Mouse (Mus musculus) neural tube, embryonic 12.5 days (tissue): ENCODE results near the gene Katna1. TPM values are rescaled to one million over a fixed set of nuclear protein-coding genes. Genes with fewer than 3 reads are reported as not detected.
A peak's percentile ranks its signal among the peaks of the same experiment; 100 is the strongest.

Experiments used
- ATAC-seq: fragments of 200-750 bp; cut with Nextera tagmentation; 2 replicates; pipeline ENCODE4 v1.8.0; 2017; ENCODE audit warnings: low read depth, mild to moderate bottlenecking, moderate TSS enrichment, moderate library complexity; ENCODE audit not compliant: low FRiP score
- H3K27ac ChIP-seq: fragments of 300-500 bp; sonication (generic); 2 replicates; pipeline ENCODE4 v1.5.1; 2016
- H3K27me3 ChIP-seq: fragments of 300-500 bp; sonication (generic); replicated peaks from 2 replicates; pipeline ENCODE4 v1.6.1; 2016; ENCODE audit warnings: mild to moderate bottlenecking
- H3K36me3 ChIP-seq: fragments of 300-500 bp; sonication (generic); 2 replicates; pipeline ENCODE4 v1.6.1; 2016; ENCODE audit warnings: mild to moderate bottlenecking
- H3K4me1 ChIP-seq: fragments of 300-500 bp; sonication (generic); 2 replicates; pipeline ENCODE4 v1.6.1; 2016
- H3K4me2 ChIP-seq: fragments of 300-500 bp; sonication (generic); replicated peaks from 2 replicates; pipeline ENCODE4 v1.6.1; 2016; ENCODE audit warnings: mild to moderate bottlenecking
- H3K4me3 ChIP-seq: fragments of 300-500 bp; sonication (generic); 2 replicates; pipeline ENCODE4 v1.5.1; 2016
- H3K9ac ChIP-seq: fragments of 300-500 bp; sonication (generic); 2 replicates; pipeline ENCODE4 v1.6.1; 2016; ENCODE audit warnings: mild to moderate bottlenecking
- H3K9me3 ChIP-seq: fragments of 300-500 bp; sonication (generic); 2 replicates; pipeline ENCODE4 v1.6.1; 2016; ENCODE audit warnings: mild to moderate bottlenecking
- WGBS: fragments of 180-500 bp; shearing (Covaris S2); methylation state at CpG from one replicate; pipeline ENCODE4 v1.1.7; 2016; 5-methylcytosine and 5-hydroxymethylcytosine counted together
- polyA plus RNA-seq: library from polyadenylated mRNA; unstranded; fragments of >200 nt; fragmentation: Nextera tagmentation; extraction: Ambion mirVana; gene quantifications from 2 replicates; pipeline ENCODE4 v1.2.1, GENCODE M21; 2016

Gene Katna1
- 50.9 and 53.9 TPM in 2 replicates for polyA plus RNA-seq

DNA sequence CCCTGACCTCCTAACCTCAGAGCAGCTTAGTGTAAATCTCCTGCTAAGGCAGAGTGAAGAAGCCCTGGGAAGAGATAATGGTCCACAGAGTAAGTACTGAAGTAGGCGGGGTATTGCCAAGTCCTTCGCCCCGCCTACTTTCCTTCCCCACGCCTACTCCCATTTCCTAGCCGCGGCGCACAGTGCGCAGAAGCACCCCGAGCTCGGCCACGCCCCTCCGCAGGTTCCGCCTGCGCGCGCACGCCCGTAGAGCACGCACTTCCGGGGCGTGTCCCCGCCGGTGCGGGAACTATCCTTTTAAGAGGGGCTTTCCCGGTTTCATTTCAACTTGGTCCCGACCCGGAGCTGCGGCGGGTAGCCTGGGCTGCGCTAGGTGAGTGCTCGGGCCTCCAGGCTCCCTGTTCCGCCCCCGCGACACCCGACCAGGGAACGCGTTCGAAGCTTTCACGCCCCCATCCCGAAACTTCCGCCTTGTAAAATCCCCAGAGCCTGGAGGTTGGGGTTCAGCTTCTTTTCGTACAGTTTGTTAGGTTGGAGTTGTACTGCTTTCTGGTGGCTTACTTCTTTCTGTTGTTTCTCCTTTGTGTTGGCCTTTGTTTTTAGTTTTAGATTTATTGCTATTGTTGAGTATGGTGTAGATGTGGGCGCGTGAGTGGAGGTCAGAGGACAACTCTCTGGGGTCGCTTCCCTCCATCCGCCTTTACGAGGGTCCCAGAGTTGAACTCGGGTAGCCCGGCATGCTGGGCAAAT, at the start of gene Katna1:
Gene Katna1 (plus strand): TSS at position 250 of the 750 bp plus-strand sequence.
- H3K36me3 ChIP-seq = no peaks in the 10 kb centered on the region
- H3K27me3 ChIP-seq = no peaks in the 10 kb centered on the region
- peak within 1 kb of the TSS; percentile 90 for H3K4me2 ChIP-seq
- H3K9ac ChIP-seq = peak within 1 kb of the TSS; percentile 67
- under 1% methylated on average over 49 of the region's 49 CpGs for WGBS
- no peaks in the 10 kb centered on the region for H3K9me3 ChIP-seq
- H3K27ac ChIP-seq = no peak within 1 kb of the TSS
- peak within 1 kb of the TSS; percentile 84 for H3K4me3 ChIP-seq
- ATAC-seq = peak; percentile 98
- H3K4me1 ChIP-seq = peaks cover 11% of the 10 kb centered on the region

DNA sequence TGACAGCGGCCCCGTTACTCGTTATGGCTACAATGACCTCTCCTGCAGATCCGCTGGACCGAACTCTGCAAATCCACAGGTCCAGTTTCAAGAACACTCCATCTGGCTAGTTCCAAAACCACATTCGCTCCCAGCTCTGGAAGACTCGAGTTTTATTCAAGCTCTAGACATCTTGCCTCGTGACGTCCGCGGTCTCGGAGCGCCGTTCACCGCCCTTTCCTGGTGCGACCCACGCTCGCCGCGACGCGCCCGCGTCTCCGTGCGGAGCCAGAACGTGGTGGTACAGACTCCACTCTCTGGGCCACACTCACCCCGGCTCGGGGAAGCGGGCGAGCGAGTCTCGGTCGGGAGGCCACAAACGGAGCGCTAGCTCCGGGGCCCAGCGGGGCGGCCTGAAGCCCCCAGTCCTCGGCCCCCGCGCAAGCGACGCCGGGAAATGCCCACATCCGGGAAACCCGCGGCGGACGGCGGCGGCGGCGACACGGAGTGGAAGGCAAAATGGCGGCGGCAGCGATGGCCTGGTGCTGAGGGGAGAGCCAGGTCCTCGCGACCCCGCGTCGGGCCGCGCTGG, 45.0 kb upstream of the Katna1 start, which contains the start of the genes Pcmt1 and Lats1:
Gene Pcmt1 (minus strand): TSS at position 406 of the 571 bp plus-strand sequence.
Gene Lats1 (plus strand): TSS at position 484 of the 571 bp plus-strand sequence.
- Histone ChIP-seq H3K4me1 (peaks cover 27% of the 10 kb centered on the region), H3K27ac (peak within 1 kb of the TSS; percentile 92), H3K4me3 (peak within 1 kb of the TSS; percentile 100), H3K9ac (peak within 1 kb of the TSS; percentile 100), H3K27me3 (no peaks in the 10 kb centered on the region), H3K9me3 (no peaks in the 10 kb centered on the region), H3K4me2 (peak within 1 kb of the TSS; percentile 77), H3K36me3 (peaks cover 33% of the 10 kb centered on the region)
- ATAC-seq = peak; percentile 89
- WGBS = under 1% methylated on average over 65 of the region's 65 CpGs

- Histone ChIP-seq H3K9ac (peak overlapping the region; percentile 100), H3K36me3 (peaks cover 27% of the 10 kb centered on the region), H3K4me1 (peaks cover 27% of the 10 kb centered on the region), H3K4me3 (peak overlapping the region; percentile 100), H3K4me2 (peak overlapping the region; percentile 77), H3K27ac (peak overlapping the region; percentile 92), H3K9me3 (no peaks in the 10 kb centered on the region), H3K27me3 (no peaks in the 10 kb centered on the region)
- WGBS = under 1% methylated on average over 64 of the region's 64 CpGs
- ATAC-seq = peak; percentile 89
Observed at GRCm38 (mm10) chr10:7681343-7682025, 44.3 kb upstream of the Katna1 start.

GRCm38 (mm10) chr10:7682249-7682648, 43.6 kb upstream of the Katna1 start:
- Histone ChIP-seq H3K36me3 (peaks cover 22% of the 10 kb centered on the region), H3K9me3 (no peaks in the 10 kb centered on the region), H3K4me1 (peaks cover 27% of the 10 kb centered on the region), H3K4me2 (peak overlapping the region; percentile 77), H3K27me3 (no peaks in the 10 kb centered on the region), H3K9ac (no peak overlapping the region), H3K27ac (no peak overlapping the region), H3K4me3 (peak overlapping the region; percentile 100)
- ATAC-seq = no peak
- WGBS = 76% methylated on average over 3 of the region's 3 CpGs

DNA sequence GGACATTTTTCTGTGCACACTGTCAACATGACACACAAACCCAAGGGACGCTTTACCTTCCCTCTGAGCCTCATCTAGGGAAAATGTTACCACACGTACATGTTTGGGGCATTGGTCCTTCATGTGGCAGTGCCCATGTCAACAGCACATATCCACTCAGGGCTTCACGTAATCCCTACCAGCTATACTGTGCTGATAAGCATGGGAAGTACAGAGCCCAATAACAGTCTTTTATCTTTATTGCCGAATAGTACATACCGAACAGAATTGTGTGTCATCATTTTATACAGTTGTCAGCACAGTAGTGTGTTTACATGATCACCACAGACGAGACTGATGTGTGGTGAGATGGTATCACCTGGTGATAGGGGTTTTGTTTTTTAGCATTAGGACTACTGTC, 38.9 kb upstream of the Katna1 start:
- Histone ChIP-seq H3K27ac (no peak overlapping the region), H3K36me3 (peaks cover 10% of the 10 kb centered on the region), H3K4me1 (peaks cover 13% of the 10 kb centered on the region), H3K9me3 (no peaks in the 10 kb centered on the region), H3K9ac (no peak overlapping the region), H3K4me3 (no peak overlapping the region), H3K4me2 (no peak overlapping the region), H3K27me3 (no peaks in the 10 kb centered on the region)
- no peak for ATAC-seq
- whole genome bisulfite sequencing = 96% methylated on average over 6 of the region's 6 CpGs

DNA sequence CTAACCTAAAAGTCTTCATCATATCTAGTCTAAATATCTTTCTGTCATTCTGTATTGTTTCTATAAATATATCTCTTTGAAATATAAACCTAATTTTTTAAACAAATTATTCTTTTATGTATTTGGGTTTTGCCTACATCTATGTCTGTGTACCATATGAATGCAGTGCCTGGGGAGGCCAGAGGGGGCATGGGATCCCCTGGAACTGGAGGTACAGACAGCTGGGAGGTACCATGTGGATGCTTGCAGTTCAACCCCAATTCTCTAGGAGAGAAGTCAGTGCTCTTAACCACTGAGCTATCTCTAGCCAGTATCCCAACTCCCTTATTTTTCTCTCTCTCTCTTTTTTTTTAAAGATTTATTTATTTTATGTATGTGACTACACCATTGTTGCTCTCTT, 30.5 kb upstream of the Katna1 start:
- ATAC-seq = no peak
- H3K36me3 ChIP-seq = peaks cover 70% of the 10 kb centered on the region
- H3K9me3 ChIP-seq = no peaks in the 10 kb centered on the region
- no peak overlapping the region for H3K9ac ChIP-seq
- no peaks in the 10 kb centered on the region for H3K4me1 ChIP-seq
- no peak overlapping the region for H3K4me2 ChIP-seq
- H3K27me3 ChIP-seq = no peaks in the 10 kb centered on the region
- no peak overlapping the region for H3K27ac ChIP-seq
- H3K4me3 ChIP-seq = no peak overlapping the region

GRCm38 (mm10) chr10:7700120-7700519, 25.7 kb upstream of the Katna1 start:
- no peak for ATAC-seq
- no peak overlapping the region for H3K4me3 ChIP-seq
- H3K4me1 ChIP-seq = no peaks in the 10 kb centered on the region
- H3K27me3 ChIP-seq = no peaks in the 10 kb centered on the region
- H3K9me3 ChIP-seq = no peaks in the 10 kb centered on the region
- 89% methylated on average over 3 of the region's 3 CpGs for WGBS
- no peak overlapping the region for H3K4me2 ChIP-seq
- no peak overlapping the region for H3K9ac ChIP-seq
- peaks cover 85% of the 10 kb centered on the region for H3K36me3 ChIP-seq
- H3K27ac ChIP-seq = no peak overlapping the region

GRCm38 (mm10) chr10:7702586-7702985, 23.2 kb upstream of the Katna1 start:
- no peaks in the 10 kb centered on the region for H3K27me3 ChIP-seq
- no peak overlapping the region for H3K27ac ChIP-seq
- 96% methylated on average over 6 of the region's 6 CpGs for WGBS
- no peak overlapping the region for H3K4me2 ChIP-seq
- no peak overlapping the region for H3K4me3 ChIP-seq
- peaks cover 85% of the 10 kb centered on the region for H3K36me3 ChIP-seq
- H3K9ac ChIP-seq = no peak overlapping the region
- ATAC-seq = no peak
- no peaks in the 10 kb centered on the region for H3K4me1 ChIP-seq
- no peaks in the 10 kb centered on the region for H3K9me3 ChIP-seq

GRCm38 (mm10) chr10:7710121-7710520, 15.7 kb upstream of the Katna1 start:
- 94% methylated on average over 5 of the region's 5 CpGs for WGBS
- Histone ChIP-seq H3K36me3 (peaks cover 62% of the 10 kb centered on the region), H3K4me2 (no peak overlapping the region), H3K9ac (no peak overlapping the region), H3K4me3 (no peak overlapping the region), H3K9me3 (no peaks in the 10 kb centered on the region), H3K27ac (no peak overlapping the region), H3K27me3 (no peaks in the 10 kb centered on the region), H3K4me1 (no peaks in the 10 kb centered on the region)
- no peak for ATAC-seq

DNA sequence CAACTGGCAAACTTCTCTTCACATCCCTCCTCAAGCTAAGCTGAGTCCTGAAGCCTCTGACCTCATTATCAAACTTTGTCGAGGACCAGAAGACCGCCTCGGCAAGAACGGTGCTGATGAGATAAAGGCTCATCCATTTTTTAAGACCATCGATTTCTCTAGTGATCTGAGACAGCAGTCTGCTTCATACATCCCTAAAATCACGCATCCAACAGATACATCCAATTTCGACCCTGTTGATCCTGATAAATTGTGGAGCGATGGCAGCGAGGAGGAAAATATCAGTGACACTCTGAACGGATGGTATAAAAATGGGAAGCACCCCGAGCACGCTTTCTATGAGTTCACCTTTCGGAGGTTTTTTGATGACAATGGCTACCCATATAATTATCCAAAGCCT, 13.3 kb upstream of the Katna1 start:
- no peaks in the 10 kb centered on the region for H3K4me1 ChIP-seq
- ATAC-seq = no peak
- H3K4me2 ChIP-seq = no peak overlapping the region
- no peak overlapping the region for H3K4me3 ChIP-seq
- no peak overlapping the region for H3K9ac ChIP-seq
- WGBS = 95% methylated on average over 13 of the region's 13 CpGs
- no peaks in the 10 kb centered on the region for H3K27me3 ChIP-seq
- H3K36me3 ChIP-seq = peaks cover 53% of the 10 kb centered on the region
- no peaks in the 10 kb centered on the region for H3K9me3 ChIP-seq
- H3K27ac ChIP-seq = no peak overlapping the region

DNA sequence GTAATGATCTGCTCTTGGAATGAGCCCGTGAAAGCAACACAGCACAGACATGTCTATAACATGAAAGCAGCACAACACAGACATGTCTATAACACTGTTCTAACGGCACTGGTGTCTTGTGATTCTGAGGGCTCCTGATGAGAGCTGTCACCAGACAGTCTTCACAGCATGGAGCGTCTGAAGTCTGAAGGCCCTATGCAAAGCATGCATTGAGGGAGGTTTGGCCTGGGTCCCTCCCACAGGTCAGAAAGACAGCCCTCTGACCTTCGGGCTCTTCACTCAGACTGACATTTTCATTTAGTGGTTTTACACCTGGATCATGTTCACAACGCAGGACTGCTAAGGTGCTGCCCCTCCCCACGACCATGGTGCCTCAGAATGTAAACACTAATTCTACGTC, 10.7 kb upstream of the Katna1 start:
- Histone ChIP-seq H3K27ac (no peak overlapping the region), H3K4me1 (no peaks in the 10 kb centered on the region), H3K9ac (no peak overlapping the region), H3K27me3 (no peaks in the 10 kb centered on the region), H3K36me3 (peaks cover 42% of the 10 kb centered on the region), H3K9me3 (no peaks in the 10 kb centered on the region), H3K4me2 (no peak overlapping the region), H3K4me3 (no peak overlapping the region)
- 81% methylated on average over 7 of the region's 7 CpGs for WGBS
- ATAC-seq = no peak

DNA sequence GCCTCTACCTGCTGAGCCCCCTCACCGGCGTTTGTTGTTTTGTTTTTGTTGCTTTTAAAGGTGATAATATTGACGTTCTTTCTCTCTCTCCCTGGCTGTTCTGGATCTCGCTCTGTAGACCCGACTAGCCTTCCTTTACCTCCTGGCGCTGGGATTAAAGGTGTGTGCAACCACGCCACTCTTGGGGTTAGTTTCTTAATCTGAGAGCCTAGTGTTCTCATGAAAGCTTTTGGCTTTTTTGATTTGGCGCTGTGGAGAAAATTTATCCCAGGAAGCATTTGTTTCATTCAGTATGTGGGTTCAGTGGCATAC, 657 bp downstream of the Katna1 start:
- Histone ChIP-seq H3K27me3 (no peaks in the 10 kb centered on the region), H3K9ac (peak overlapping the region; percentile 67), H3K4me3 (peak overlapping the region; percentile 84), H3K4me1 (peaks cover 14% of the 10 kb centered on the region), H3K9me3 (no peaks in the 10 kb centered on the region), H3K27ac (no peak overlapping the region), H3K36me3 (no peaks in the 10 kb centered on the region), H3K4me2 (peak overlapping the region; percentile 90)
- 0 out of 2 replicates have a peak, but pooled peaks have one; percentile 8 for ATAC-seq
- under 1% methylated on average over 8 of the region's 8 CpGs for WGBS
